Mouse (Mus musculus): ENCODE results near the gene Trnau1ap. TPM values are rescaled to one million over a fixed set of nuclear protein-coding genes. Genes with fewer than 3 reads are reported as not detected.

The Trnau1ap gene
- total and polyA plus RNA-seq, 3 experiments, result 60.7 to 80.5 (median 71.5) TPM

DNA sequence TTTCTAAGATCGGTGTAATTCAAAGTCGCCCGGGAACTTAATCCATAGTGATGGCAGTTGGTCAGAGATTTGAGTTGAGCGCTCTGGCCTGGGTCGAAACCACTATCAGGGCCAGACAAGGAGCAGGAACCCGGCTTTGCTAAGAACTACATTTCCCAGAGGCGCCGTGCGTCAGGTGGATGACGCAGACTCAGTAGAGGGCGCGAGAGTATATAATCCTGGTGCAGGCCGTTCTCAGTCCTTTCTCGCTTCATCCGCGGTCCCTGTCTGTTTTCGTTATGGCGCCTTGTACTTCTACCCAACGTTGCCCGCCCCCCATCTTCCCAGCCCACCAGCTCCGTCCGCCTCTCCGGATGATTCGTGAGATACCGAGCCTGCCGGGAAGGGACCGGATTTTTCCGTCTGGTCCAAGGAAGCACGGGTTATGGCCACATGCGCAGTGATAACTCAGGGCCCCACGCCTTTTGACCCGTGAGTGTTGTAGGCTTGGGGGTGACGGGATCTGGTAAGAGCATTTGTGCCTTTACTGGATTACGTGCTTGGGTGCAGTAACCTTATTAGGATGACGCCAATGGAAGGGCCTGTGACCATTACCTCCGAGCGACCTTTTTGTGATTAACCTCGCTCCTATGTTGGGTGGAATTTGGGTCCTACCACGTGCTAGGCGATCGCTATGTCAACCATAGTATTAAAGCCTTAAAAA, 20.8 kb downstream of the Trnau1ap start:
- in situ Hi-C loops (cut with MboI; ENCODE audit: low pct_ligation_motif_present, low pct_unique_long_range_greater_than_20kb, low sequenced_read_pairs), result loop anchor here (25.0 kb wide), 1 partner anchor 204 kb away; the partner anchor contains the start of gene Sesn2

DNA sequence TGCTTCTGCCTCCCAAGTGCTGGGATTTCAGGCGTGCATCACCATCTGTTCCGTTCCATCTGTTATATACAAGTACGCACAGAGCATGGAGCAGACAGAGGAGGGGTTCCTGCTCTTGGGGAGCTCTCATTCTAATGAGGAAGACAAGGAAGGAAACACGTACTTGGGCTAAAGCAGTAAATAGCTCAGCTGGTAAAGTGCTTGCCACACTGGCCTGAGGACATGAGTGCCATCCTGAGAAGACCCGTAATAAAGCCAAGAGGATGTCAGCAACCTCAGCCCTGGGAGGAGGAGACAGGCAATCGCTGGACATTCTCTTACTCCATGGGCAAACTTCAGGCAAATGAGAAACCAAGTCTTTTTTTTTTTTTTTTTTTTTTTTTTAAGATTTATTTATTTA, 23.3 kb downstream of the Trnau1ap start:
- Histone ChIP-seq H3K9ac (ENCODE audit: insufficient read depth, low read depth) (no peak overlapping the region), H3K4me3 (replicated peaks in 1 of 3; ENCODE audit: low read depth in 2 of 3, low read length in 2 of 3, poor library complexity in 1 of 3) (no peak overlapping the region), H3K4me2 (ENCODE audit: insufficient read depth, low read depth, poor library complexity, severe bottlenecking) (no peak overlapping the region), H3K27me3 (replicated peaks) (no peaks in the 10 kb centered on the region), H3K36me3 (replicated peaks in 1 of 2; ENCODE audit: control insufficient read depth in 1 of 2, insufficient read depth in 1 of 2, low read length in 1 of 2) (peaks cover 11 to 16% of the 10 kb centered on the region in 2 experiments), H3K27ac (ENCODE audit: insufficient read depth, low read depth) (no peak overlapping the region), H3K79me2 (replicated peaks; ENCODE audit: control insufficient read depth, extremely low read depth, insufficient read depth, poor library complexity, severe bottlenecking) (peaks cover 16% of the 10 kb centered on the region), H3K4me1 (ENCODE audit: control insufficient read depth in 1 of 2, insufficient read depth in 2 of 2) (peaks cover 0 to 13% of the 10 kb centered on the region in 2 experiments; a peak in 1 of 4 replicates), H3K9me3 (replicated peaks; ENCODE audit: low read length) (no peaks in the 10 kb centered on the region)
- DNase-seq (ENCODE audit: extremely low read depth), result no peak
- dilution Hi-C loops (cut with MboI; ENCODE audit: extremely low pct_ligation_motif_present, extremely low pct_unique_long_range_greater_than_20kb, low sequenced_read_pairs), result no loop called here
- in situ Hi-C loops (cut with MboI; ENCODE audit: low pct_ligation_motif_present, low pct_unique_long_range_greater_than_20kb, low sequenced_read_pairs), result loop anchor here (25.0 kb wide), 1 partner anchor 206 kb away; the partner anchor contains the start of gene Sesn2
- TF ChIP-seq SIN3A (IDR thresholded peaks at IDR 0.05; ENCODE audit: low read length) (no peak), PAX5 (IDR thresholded peaks at IDR 0.05; ENCODE audit: low read length) (no peak), ZKSCAN1 (IDR thresholded peaks at IDR 0.05; ENCODE audit: borderline replicate concordance, low read depth, low read length) (no peak), POLR2A (IDR thresholded peaks at IDR 0.05; ENCODE audit: low read depth, low read length) (no peak), KAT2A (IDR thresholded peaks at IDR 0.05; ENCODE audit: insufficient replicate concordance, low read length) (no peak), JUND (conservative IDR thresholded peaks at IDR 0.05; ENCODE audit: low read depth, low read length) (no peak), CHD1 (IDR thresholded peaks at IDR 0.05; ENCODE audit: low read depth, low read length) (no peak), NELFE (IDR thresholded peaks at IDR 0.05; ENCODE audit: low read depth, low read length) (no peak), ZNF384 (IDR thresholded peaks at IDR 0.05; ENCODE audit: low read depth, low read length) (no peak), ETS1 (conservative IDR thresholded peaks at IDR 0.05; ENCODE audit: low read depth, low read length) (no peak), MAX (IDR thresholded peaks at IDR 0.05; ENCODE audit: low read length) (no peak), CHD2 (IDR thresholded peaks at IDR 0.05; ENCODE audit: low read length) (no peak), USF1 (IDR thresholded peaks at IDR 0.05; ENCODE audit: low read depth, low read length) (no peak), HCFC1 (IDR thresholded peaks at IDR 0.05; ENCODE audit: low read depth, low read length) (no peak), JUN (IDR thresholded peaks at IDR 0.05; ENCODE audit: insufficient read depth, low read depth, low read length) (no peak), MYC (IDR thresholded peaks at IDR 0.05; ENCODE audit: low read depth, low read length) (no peak)

More for the DNA sequence above, 20.8 kb downstream of the Trnau1ap start:
- Histone ChIP-seq H3K9ac (ENCODE audit: insufficient read depth, low read depth) (peak overlapping the region; percentile 98), H3K27me3 (replicated peaks) (no peaks in the 10 kb centered on the region), H3K4me2 (ENCODE audit: insufficient read depth, low read depth, poor library complexity, severe bottlenecking) (no peak overlapping the region), H3K4me3 (replicated peaks in 1 of 3; ENCODE audit: low read depth in 2 of 3, low read length in 2 of 3, poor library complexity in 1 of 3) (peak overlapping the region; percentile 91 to 97 (median 94)), H3K9me3 (replicated peaks; ENCODE audit: low read length) (no peaks in the 10 kb centered on the region), H3K27ac (ENCODE audit: insufficient read depth, low read depth) (peak overlapping the region; percentile 93), H3K4me1 (ENCODE audit: control insufficient read depth in 1 of 2, insufficient read depth in 2 of 2) (peaks cover 0 to 8% of the 10 kb centered on the region in 2 experiments; a peak in 1 of 4 replicates), H3K36me3 (replicated peaks in 1 of 2; ENCODE audit: control insufficient read depth in 1 of 2, insufficient read depth in 1 of 2, low read length in 1 of 2) (peaks cover 25 to 38% of the 10 kb centered on the region in 2 experiments), H3K79me2 (replicated peaks; ENCODE audit: control insufficient read depth, extremely low read depth, insufficient read depth, poor library complexity, severe bottlenecking) (peaks cover 16% of the 10 kb centered on the region)
- dilution Hi-C loops (cut with MboI; ENCODE audit: extremely low pct_ligation_motif_present, extremely low pct_unique_long_range_greater_than_20kb, low sequenced_read_pairs), result no loop called here
- TF ChIP-seq CTCF (conservative IDR thresholded peaks at IDR 0.05 in 1 of 2, IDR thresholded peaks at IDR 0.05 in 1 of 2; ENCODE audit: low read depth in 2 of 2, low read length in 2 of 2) (no peak), IRF4 (IDR thresholded peaks at IDR 0.05; ENCODE audit: low read depth, low read length) (peak; percentile 72; the same call in 1 of the 2 replicates), JUND (conservative IDR thresholded peaks at IDR 0.05; ENCODE audit: low read depth, low read length) (no peak), ZC3H11A (IDR thresholded peaks at IDR 0.05; ENCODE audit: low read depth, low read length) (no peak), ZMIZ1 (IDR thresholded peaks at IDR 0.05; ENCODE audit: low read depth, low read length) (peak; percentile 99), NELFE (IDR thresholded peaks at IDR 0.05; ENCODE audit: low read depth, low read length) (peak; percentile 100), CHD1 (IDR thresholded peaks at IDR 0.05; ENCODE audit: low read depth, low read length) (peak; percentile 62; the same call in 1 of the 2 replicates), E2F4 (IDR thresholded peaks at IDR 0.05; ENCODE audit: insufficient replicate concordance, low read depth, low read length) (no peak), MAX (IDR thresholded peaks at IDR 0.05; ENCODE audit: low read length) (peak; percentile 90), NRF1 (IDR thresholded peaks at IDR 0.05; ENCODE audit: low read depth, low read length) (peak; percentile 84), ELF1 (IDR thresholded peaks at IDR 0.05; ENCODE audit: low read depth, low read length) (peak; percentile 86), TBP (conservative IDR thresholded peaks at IDR 0.05; ENCODE audit: low read depth, low read length) (peak; percentile 99), MYC (IDR thresholded peaks at IDR 0.05; ENCODE audit: low read depth, low read length) (peak; percentile 39; the same call in 1 of the 2 replicates), GABPA (IDR thresholded peaks at IDR 0.05; ENCODE audit: insufficient replicate concordance, low read depth, low read length) (peak; percentile 59; the same call in 1 of the 2 replicates), SIN3A (IDR thresholded peaks at IDR 0.05; ENCODE audit: low read length) (peak; percentile 59; the same call in 1 of the 2 replicates), CHD2 (IDR thresholded peaks at IDR 0.05; ENCODE audit: low read length) (peak; percentile 38; the same call in 1 of the 2 replicates), USF2 (conservative IDR thresholded peaks at IDR 0.05; ENCODE audit: low read depth, low read length) (no peak; the same call in 1 of the 2 replicates), POLR2A (IDR thresholded peaks at IDR 0.05; ENCODE audit: low read depth, low read length) (peak; percentile 100), ZKSCAN1 (IDR thresholded peaks at IDR 0.05; ENCODE audit: borderline replicate concordance, low read depth, low read length) (no peak), SMC3 (IDR thresholded peaks at IDR 0.05; ENCODE audit: low read depth, low read length) (no peak), JUN (IDR thresholded peaks at IDR 0.05; ENCODE audit: insufficient read depth, low read depth, low read length) (no peak), MAZ (IDR thresholded peaks at IDR 0.05; ENCODE audit: low read depth, low read length) (0 out of 2 replicates have a peak, but pooled peaks have one; percentile 31), EP300 (IDR thresholded peaks at IDR 0.05; ENCODE audit: low read length) (no peak), ETS1 (conservative IDR thresholded peaks at IDR 0.05; ENCODE audit: low read depth, low read length) (no peak), HCFC1 (IDR thresholded peaks at IDR 0.05; ENCODE audit: low read depth, low read length) (peak; percentile 98), KAT2A (IDR thresholded peaks at IDR 0.05; ENCODE audit: insufficient replicate concordance, low read length) (peak; percentile 97), POLR2AphosphoS2 (IDR thresholded peaks at IDR 0.05; ENCODE audit: low read depth, low read length) (peak; percentile 99), PAX5 (IDR thresholded peaks at IDR 0.05; ENCODE audit: low read length) (no peak), MEF2A (IDR thresholded peaks at IDR 0.05; ENCODE audit: borderline replicate concordance, low read depth, low read length) (peak; percentile 63; the same call in 1 of the 2 replicates), USF1 (IDR thresholded peaks at IDR 0.05; ENCODE audit: low read depth, low read length) (peak; percentile 30; the same call in 1 of the 2 replicates), BHLHE40 (IDR thresholded peaks at IDR 0.05; ENCODE audit: low read depth, low read length) (0 out of 2 replicates have a peak, but pooled peaks have one; percentile 7), TCF12 (IDR thresholded peaks at IDR 0.05; ENCODE audit: low read depth, low read length) (peak; percentile 98), MXI1 (IDR thresholded peaks at IDR 0.05; ENCODE audit: low read depth, low read length) (peak; percentile 88), UBTF (IDR thresholded peaks at IDR 0.05; ENCODE audit: low read depth, low read length) (no peak), ZNF384 (IDR thresholded peaks at IDR 0.05; ENCODE audit: low read depth, low read length) (peak; percentile 52; the same call in 1 of the 2 replicates), RCOR1 (conservative IDR thresholded peaks at IDR 0.05; ENCODE audit: low read depth, low read length) (no peak), MAFK (IDR thresholded peaks at IDR 0.05; ENCODE audit: insufficient replicate concordance, low read length) (no peak), RAD21 (IDR thresholded peaks at IDR 0.05; ENCODE audit: low read depth, low read length) (no peak)
- DNase-seq (ENCODE audit: extremely low read depth), result peak; percentile 94
